ENCODE assay signal across 8 mouse cellular contexts in genomic region chr4:53512131-53512916, GRCm38 (mm10).
DNase-seq lines count a peak whose midpoint lies in the region; ATAC-seq and TF ChIP-seq lines count a peak whose summit lies in the region.

No protein-coding gene starts in this region.

- no peak overlapping the region for H3K4me2 ChIP-seq in embryonic facial prominence, embryonic 11.5 days (ENCODE audit: low read depth, low read length)
- peak overlapping the region; percentile 35 for H3K4me2 ChIP-seq in forebrain, postnatal 0 days (ENCODE audit: low read depth)
- no peak overlapping the region; the same call in 1 of the 2 replicates for H3K4me2 ChIP-seq in neural tube, embryonic 14.5 days (ENCODE audit: low read depth, low read length)

- 60% methylated on average over 15 of the region's 15 CpGs for WGBS in embryonic facial prominence, embryonic 11.5 days
- WGBS in embryonic facial prominence, embryonic 10.5 days, result 69% methylated on average over 15 of the region's 15 CpGs
- 18% methylated on average over 15 of the region's 15 CpGs for WGBS in forebrain, postnatal 0 days
- WGBS in neural tube, embryonic 14.5 days, result 27% methylated on average over 15 of the region's 15 CpGs

- H3K27ac ChIP-seq in embryonic facial prominence, embryonic 11.5 days (replicated peaks; ENCODE audit: low read depth, low read length), result no peak overlapping the region
- no peak overlapping the region; the same call in 1 of the 2 replicates for H3K27ac ChIP-seq in embryonic facial prominence, embryonic 10.5 days (replicated peaks)
- H3K27ac ChIP-seq in forebrain, postnatal 0 days (ENCODE audit: low read depth, low read length), result peak overlapping the region; percentile 86
- peak overlapping the region; percentile 75 for H3K27ac ChIP-seq in neural tube, embryonic 14.5 days (ENCODE audit: low read depth, low read length)

- H3K36me3 ChIP-seq in embryonic facial prominence, embryonic 11.5 days (replicated peaks; ENCODE audit: control insufficient read depth, insufficient read depth, low read depth, low read length), result no peaks in the 10 kb centered on the region
- no peaks in the 10 kb centered on the region for H3K36me3 ChIP-seq in embryonic facial prominence, embryonic 10.5 days (replicated peaks)
- H3K36me3 ChIP-seq in forebrain, postnatal 0 days (ENCODE audit: insufficient read depth), result no peaks in the 10 kb centered on the region
- no peaks in the 10 kb centered on the region for H3K36me3 ChIP-seq in neural tube, embryonic 14.5 days (ENCODE audit: control insufficient read depth, insufficient read depth, low read length)

- no peak for TF ChIP-seq CTCF in forebrain, postnatal 0 days (IDR thresholded peaks at IDR 0.05; ENCODE audit: low read depth)

- H3K9ac ChIP-seq in embryonic facial prominence, embryonic 11.5 days (replicated peaks; ENCODE audit: low read length), result no peak overlapping the region
- H3K9ac ChIP-seq in forebrain, postnatal 0 days, result peak overlapping the region; percentile 35
- no peak overlapping the region for H3K9ac ChIP-seq in neural tube, embryonic 14.5 days (replicated peaks; ENCODE audit: low read depth, low read length)

- H3K27me3 ChIP-seq in embryonic facial prominence, embryonic 11.5 days (ENCODE audit: control insufficient read depth, insufficient read depth, low read length), result no peaks in the 10 kb centered on the region
- no peaks in the 10 kb centered on the region for H3K27me3 ChIP-seq in embryonic facial prominence, embryonic 10.5 days (replicated peaks; ENCODE audit: low read depth, poor library complexity, severe bottlenecking)
- no peaks in the 10 kb centered on the region for H3K27me3 ChIP-seq in forebrain, postnatal 0 days (ENCODE audit: insufficient read depth, low read length)
- no peaks in the 10 kb centered on the region for H3K27me3 ChIP-seq in neural tube, embryonic 14.5 days (ENCODE audit: control insufficient read depth, insufficient read depth, low read length)

- no peak overlapping the region for H3K4me3 ChIP-seq in embryonic facial prominence, embryonic 11.5 days (ENCODE audit: low read depth, low read length)
- no peak overlapping the region for H3K4me3 ChIP-seq in embryonic facial prominence, embryonic 10.5 days
- no peak overlapping the region for H3K4me3 ChIP-seq in forebrain, postnatal 0 days (ENCODE audit: low read depth, low read length)
- H3K4me3 ChIP-seq in neural tube, embryonic 14.5 days (ENCODE audit: low read depth, low read length), result no peak overlapping the region

- no peaks in the 10 kb centered on the region; the same call in 1 of the 2 replicates for H3K4me1 ChIP-seq in embryonic facial prominence, embryonic 11.5 days (ENCODE audit: control insufficient read depth, insufficient read depth, low read length)
- H3K4me1 ChIP-seq in embryonic facial prominence, embryonic 10.5 days, result peaks cover 20% of the 10 kb centered on the region
- H3K4me1 ChIP-seq in forebrain, postnatal 0 days (ENCODE audit: insufficient read depth), result peaks cover 29% of the 10 kb centered on the region
- H3K4me1 ChIP-seq in neural tube, embryonic 14.5 days (ENCODE audit: control insufficient read depth, insufficient read depth, low read length), result peaks cover 25% of the 10 kb centered on the region

- ATAC-seq in embryonic facial prominence, embryonic 11.5 days (replicated peaks; ENCODE audit: insufficient number of reproducible peaks, low FRiP score, low TSS enrichment, low read depth), result 0 out of 2 replicates have a peak, but pooled peaks have one; percentile 29
- ATAC-seq in forebrain, postnatal 0 days, result peak; percentile 82
- peak; percentile 83 for ATAC-seq in neural tube, embryonic 14.5 days (ENCODE audit: low read depth)

- intact Hi-C loops in left cerebral cortex, postnatal 14 days (cut with DNase I), result loop anchor here (2.0 kb wide), 1 partner anchor 72 kb away; the partner anchor contains the start of gene Slc44a1

- DNase-seq in embryonic facial prominence, embryonic 11.5 days (ENCODE audit: low spot score), result peak; percentile 23
- DNase-seq in embryonic facial prominence, embryonic 10.5 days (ENCODE audit: low spot score), result no peak
- peak; percentile 28 for DNase-seq in adrenal gland, postnatal 10 days
- peak; percentile 82 for DNase-seq in forebrain, postnatal 0 days
- DNase-seq in kidney, adult 11 months, result peak; percentile 39
- DNase-seq in left cerebral cortex, postnatal 14 days (ENCODE audit: low spot score in 2 of 2), result peak; percentile 66 to 78
- DNase-seq in urinary bladder, postnatal 10 days (ENCODE audit: low spot score), result no peak

- no peaks in the 10 kb centered on the region for H3K9me3 ChIP-seq in embryonic facial prominence, embryonic 11.5 days (replicated peaks; ENCODE audit: control insufficient read depth, low read length)
- no peaks in the 10 kb centered on the region for H3K9me3 ChIP-seq in embryonic facial prominence, embryonic 10.5 days
- H3K9me3 ChIP-seq in forebrain, postnatal 0 days (ENCODE audit: low read length), result no peaks in the 10 kb centered on the region
- H3K9me3 ChIP-seq in neural tube, embryonic 14.5 days (ENCODE audit: control insufficient read depth, low read length), result no peaks in the 10 kb centered on the region

Comparison
In these comparisons a context has a peak if more than half of its experiments do, and no peak if none do; other contexts are left out.
1. DNase-seq: peak in embryonic facial prominence, embryonic 11.5 days (single experiment), adrenal gland, postnatal 10 days (single experiment), forebrain, postnatal 0 days (single experiment), kidney, adult 11 months (single experiment) and left cerebral cortex, postnatal 14 days (2 of 2); none in embryonic facial prominence, embryonic 10.5 days (single experiment) and urinary bladder, postnatal 10 days (single experiment).
2. ATAC-seq: peak in every context shown above with its lines; median percentile 83 in neural tube, embryonic 14.5 days; 82 in forebrain, postnatal 0 days; 29 in embryonic facial prominence, embryonic 11.5 days.
3. H3K27ac ChIP-seq: peak in forebrain, postnatal 0 days (single experiment) and neural tube, embryonic 14.5 days (single experiment); none in embryonic facial prominence, embryonic 11.5 days (single experiment) and embryonic facial prominence, embryonic 10.5 days (single experiment).